Mouse (Mus musculus): ENCODE measurements around the gene Zbtb7a. TPM values are rescaled to one million over a fixed set of nuclear protein-coding genes. Genes with fewer than 3 reads are reported as not detected.

Zbtb7a gene
- total and polyA plus RNA-seq, 2 experiments from 2014 or later = 15.7 to 27.2 TPM

- Histone ChIP-seq H3K4me1 (ENCODE audit: insufficient read depth) (peaks cover 14% of the 10 kb centered on the region), H3K4me3 (ENCODE audit: low read depth, low read length) (peak within 1 kb of the TSS; percentile 100), H3K4me2 (ENCODE audit: low read depth) (peak within 1 kb of the TSS; percentile 76), H3K36me3 (ENCODE audit: insufficient read depth) (peaks cover 22% of the 10 kb centered on the region), H3K9me3 (ENCODE audit: low read length) (no peaks in the 10 kb centered on the region), H3K27me3 (ENCODE audit: insufficient read depth, low read length) (no peaks in the 10 kb centered on the region), H3K27ac (ENCODE audit: low read depth, low read length) (peak within 1 kb of the TSS; percentile 99), H3K9ac (peak within 1 kb of the TSS; percentile 99)
- WGBS = under 1% methylated on average over 56 of the region's 56 CpGs
- no peak for TF ChIP-seq CTCF (IDR thresholded peaks at IDR 0.05; ENCODE audit: low read depth)
- ATAC-seq = peak; percentile 98
- DNase-seq = peak; percentile 98
Observed at GRCm38 (mm10) chr10:81105565-81106112, 29.4 kb upstream of the Zbtb7a start, which contains the start of gene Map2k2. Gene Map2k2, plus strand, starts transcription at chr10:81105915.

GRCm38 (mm10) chr10:81106113-81106721, 28.8 kb upstream of the Zbtb7a start:
- H3K4me2 ChIP-seq (ENCODE audit: low read depth) = peak overlapping the region; percentile 76
- H3K27ac ChIP-seq (ENCODE audit: low read depth, low read length) = peak overlapping the region; percentile 99
- H3K9ac ChIP-seq = peak overlapping the region; percentile 99
- WGBS = 2% methylated on average over 34 of the region's 35 CpGs
- DNase-seq = peak; percentile 82
- H3K36me3 ChIP-seq (ENCODE audit: insufficient read depth) = peaks cover 28% of the 10 kb centered on the region
- peak; percentile 90 for ATAC-seq
- H3K4me3 ChIP-seq (ENCODE audit: low read depth, low read length) = peak overlapping the region; percentile 100
- no peaks in the 10 kb centered on the region for H3K27me3 ChIP-seq (ENCODE audit: insufficient read depth, low read length)
- TF ChIP-seq CTCF (IDR thresholded peaks at IDR 0.05; ENCODE audit: low read depth) = peak; percentile 44; the same call in 1 of the 2 replicates
- no peaks in the 10 kb centered on the region for H3K9me3 ChIP-seq (ENCODE audit: low read length)
- H3K4me1 ChIP-seq (ENCODE audit: insufficient read depth) = peaks cover 14% of the 10 kb centered on the region

DNA sequence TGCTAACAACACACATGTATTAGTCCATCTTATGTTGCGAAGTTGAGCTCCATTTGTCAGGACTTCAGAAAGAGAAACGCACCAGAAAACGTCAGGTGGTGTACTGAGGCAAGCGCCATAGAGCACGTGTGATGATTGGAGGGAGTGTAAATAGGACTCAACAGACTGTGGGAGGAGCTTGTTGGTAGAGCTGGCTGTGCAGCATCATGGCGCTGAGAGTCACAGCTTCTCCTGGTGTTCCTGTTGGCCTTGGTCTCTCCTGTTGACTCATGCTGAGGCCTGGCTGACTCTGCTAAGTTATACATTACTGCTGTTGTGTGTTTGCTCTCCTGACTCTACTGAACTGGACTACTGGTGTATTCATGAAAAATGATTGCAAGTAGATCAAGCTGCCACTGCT, 22.1 kb upstream of the Zbtb7a start:
- Histone ChIP-seq H3K36me3 (ENCODE audit: insufficient read depth) (peaks cover 80% of the 10 kb centered on the region), H3K27me3 (ENCODE audit: insufficient read depth, low read length) (no peaks in the 10 kb centered on the region), H3K4me1 (ENCODE audit: insufficient read depth) (no peaks in the 10 kb centered on the region), H3K27ac (ENCODE audit: low read depth, low read length) (no peak overlapping the region), H3K9me3 (ENCODE audit: low read length) (no peaks in the 10 kb centered on the region), H3K9ac (no peak overlapping the region), H3K4me3 (ENCODE audit: low read depth, low read length) (no peak overlapping the region), H3K4me2 (ENCODE audit: low read depth) (no peak overlapping the region)
- DNase-seq (no peak), ATAC-seq (no peak)
- WGBS = 96% methylated on average over 6 of the region's 6 CpGs
- no peak for TF ChIP-seq CTCF (IDR thresholded peaks at IDR 0.05; ENCODE audit: low read depth)

- H3K4me3 ChIP-seq (ENCODE audit: low read depth, low read length) = no peak overlapping the region
- H3K9ac ChIP-seq = no peak overlapping the region
- peaks cover 93% of the 10 kb centered on the region for H3K36me3 ChIP-seq (ENCODE audit: insufficient read depth)
- H3K27me3 ChIP-seq (ENCODE audit: insufficient read depth, low read length) = no peaks in the 10 kb centered on the region
- TF ChIP-seq CTCF (IDR thresholded peaks at IDR 0.05; ENCODE audit: low read depth) = no peak
- no peak overlapping the region for H3K27ac ChIP-seq (ENCODE audit: low read depth, low read length)
- H3K4me2 ChIP-seq (ENCODE audit: low read depth) = no peak overlapping the region
- WGBS = 95% methylated on average over 10 of the region's 10 CpGs
- no peak for ATAC-seq
- DNase-seq = no peak
- no peaks in the 10 kb centered on the region for H3K4me1 ChIP-seq (ENCODE audit: insufficient read depth)
- H3K9me3 ChIP-seq (ENCODE audit: low read length) = no peaks in the 10 kb centered on the region
Observed at GRCm38 (mm10) chr10:81119625-81120024, 15.4 kb upstream of the Zbtb7a start.

GRCm38 (mm10) chr10:81120650-81121049, 14.4 kb upstream of the Zbtb7a start:
- 81% methylated on average over 7 of the region's 7 CpGs for WGBS
- no peak for DNase-seq
- Histone ChIP-seq H3K27ac (ENCODE audit: low read depth, low read length) (no peak overlapping the region), H3K4me1 (ENCODE audit: insufficient read depth) (no peaks in the 10 kb centered on the region), H3K9ac (no peak overlapping the region), H3K9me3 (ENCODE audit: low read length) (no peaks in the 10 kb centered on the region), H3K27me3 (ENCODE audit: insufficient read depth, low read length) (no peaks in the 10 kb centered on the region), H3K4me2 (ENCODE audit: low read depth) (no peak overlapping the region), H3K4me3 (ENCODE audit: low read depth, low read length) (no peak overlapping the region), H3K36me3 (ENCODE audit: insufficient read depth) (peaks cover 86% of the 10 kb centered on the region)
- ATAC-seq = no peak
- no peak for TF ChIP-seq CTCF (IDR thresholded peaks at IDR 0.05; ENCODE audit: low read depth)

DNA sequence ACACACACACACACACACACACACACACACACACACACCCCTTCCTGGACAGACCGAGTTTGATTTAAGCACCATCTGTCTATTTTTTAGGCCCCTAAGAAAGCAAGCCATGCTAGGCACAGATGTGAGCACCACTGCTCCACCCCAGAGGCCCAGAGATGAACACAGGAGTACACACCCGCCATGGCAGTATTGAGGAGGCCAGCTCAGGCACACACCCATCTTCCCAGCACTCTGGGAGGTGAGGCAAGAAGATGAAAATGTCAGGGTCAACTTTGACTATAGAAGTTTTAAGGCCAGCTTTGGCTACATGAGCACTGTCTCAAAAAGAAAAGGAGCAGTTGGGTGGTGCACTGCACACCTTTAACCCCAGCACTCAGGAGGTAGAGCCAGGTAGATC, 12.1 kb upstream of the Zbtb7a start:
- no peaks in the 10 kb centered on the region for H3K9me3 ChIP-seq (ENCODE audit: low read length)
- 88% methylated on average over 2 of the region's 2 CpGs for WGBS
- no peak for TF ChIP-seq CTCF (IDR thresholded peaks at IDR 0.05; ENCODE audit: low read depth)

DNA sequence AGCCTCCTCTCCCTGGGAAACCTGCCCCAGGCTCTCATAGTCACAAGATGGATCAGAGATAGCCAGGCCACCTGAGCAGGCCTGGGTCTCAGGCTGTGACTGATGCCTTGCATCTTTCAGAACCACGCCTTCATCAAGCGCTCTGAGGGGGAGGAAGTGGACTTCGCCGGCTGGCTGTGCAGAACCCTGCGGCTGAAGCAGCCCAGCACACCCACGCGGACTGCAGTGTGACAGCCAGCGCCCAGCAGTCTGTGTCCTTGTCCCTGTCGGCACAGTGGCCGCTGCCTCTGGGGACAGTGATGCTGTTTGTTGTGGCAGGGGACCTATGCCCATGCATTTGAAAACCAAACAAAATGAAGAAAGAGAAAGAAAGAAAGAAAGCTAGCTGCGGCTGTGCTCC, 11.5 kb upstream of the Zbtb7a start:
- no peak overlapping the region for H3K4me3 ChIP-seq (ENCODE audit: low read depth, low read length)
- peaks cover 63% of the 10 kb centered on the region for H3K36me3 ChIP-seq (ENCODE audit: insufficient read depth)
- no peak overlapping the region for H3K4me2 ChIP-seq (ENCODE audit: low read depth)

More for the DNA sequence above, 12.1 kb upstream of the Zbtb7a start:
- no peak for ATAC-seq
- Histone ChIP-seq H3K36me3 (ENCODE audit: insufficient read depth) (peaks cover 67% of the 10 kb centered on the region), H3K4me1 (ENCODE audit: insufficient read depth) (no peaks in the 10 kb centered on the region), H3K9ac (no peak overlapping the region), H3K27me3 (ENCODE audit: insufficient read depth, low read length) (no peaks in the 10 kb centered on the region), H3K4me3 (ENCODE audit: low read depth, low read length) (no peak overlapping the region), H3K27ac (ENCODE audit: low read depth, low read length) (no peak overlapping the region), H3K4me2 (ENCODE audit: low read depth) (no peak overlapping the region)
- no peak for DNase-seq

More for the DNA sequence above, 11.5 kb upstream of the Zbtb7a start:
- ATAC-seq = no peak
- H3K27ac ChIP-seq (ENCODE audit: low read depth, low read length) = no peak overlapping the region
- H3K4me1 ChIP-seq (ENCODE audit: insufficient read depth) = no peaks in the 10 kb centered on the region
- no peak for DNase-seq
- 77% methylated on average over 11 of the region's 11 CpGs for WGBS
- no peaks in the 10 kb centered on the region for H3K9me3 ChIP-seq (ENCODE audit: low read length)
- no peak for TF ChIP-seq CTCF (IDR thresholded peaks at IDR 0.05; ENCODE audit: low read depth)
- H3K9ac ChIP-seq = no peak overlapping the region
- 0 out of 2 replicates have a peak, but pooled peaks cover 3% of the 10 kb centered on the region for H3K27me3 ChIP-seq (ENCODE audit: insufficient read depth, low read length)
